Mouse (Mus musculus) T-cell, adult 2 months (primary cell): Measurements from ENCODE around the gene Wnt8b.

Experiments
- DNase-seq: peaks from one replicate; pipeline ENCODE4 v3.0.0; 2022; ENCODE audit warnings: low spot score

The Wnt8b gene

GRCm38 (mm10) chr19:44562652-44563206, 69.5 kb downstream of the Wnt8b start, which contains the start of gene Hif1an:
Hif1an (plus strand) TSS chr19:44562850.
- peak; percentile 95 for DNase-seq
